Mouse (Mus musculus): ENCODE results near the gene Prps2. TPM values are rescaled to one million over a fixed set of nuclear protein-coding genes. Genes with fewer than 3 reads are reported as not detected.

Gene Prps2
- total and polyA plus RNA-seq, 2 experiments from 2014 or later = 17.0 to 45.5 TPM

DNA sequence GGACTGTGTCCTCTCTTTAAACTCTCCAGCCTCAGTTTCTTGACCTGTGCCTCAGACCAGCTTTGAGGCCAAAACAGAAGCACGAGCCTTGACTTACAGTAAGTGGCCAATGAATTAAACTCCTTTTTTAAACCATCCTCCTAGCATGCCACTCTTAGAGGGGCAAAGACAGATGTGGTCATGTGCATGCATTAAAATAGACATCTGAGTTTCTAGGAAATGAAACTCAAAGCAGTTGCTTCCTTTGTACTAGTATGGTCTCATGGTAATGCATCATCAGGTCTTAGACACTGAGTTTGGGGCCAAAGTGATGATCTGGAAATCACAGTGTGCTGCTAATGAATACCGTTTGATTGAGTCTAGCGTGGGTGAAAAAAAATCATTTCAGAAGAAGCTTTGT, 54.0 kb downstream of the Prps2 start:
- Histone ChIP-seq H3K4me2 (ENCODE audit: low read depth, low read length) (no peak overlapping the region), H3K27ac (ENCODE audit: low read depth) (no peak overlapping the region), H3K36me3 (replicated peaks; ENCODE audit: control insufficient read depth, insufficient read depth, low read length) (no peaks in the 10 kb centered on the region), H3K4me1 (ENCODE audit: control insufficient read depth, insufficient read depth) (0 out of 2 replicates have a peak, but pooled peaks cover 4% of the 10 kb centered on the region), H3K4me3 (ENCODE audit: low read depth, low read length) (no peak overlapping the region), H3K27me3 (ENCODE audit: control insufficient read depth, insufficient read depth, low read length) (no peaks in the 10 kb centered on the region), H3K9ac (replicated peaks; ENCODE audit: low read depth, low read length) (no peak overlapping the region), H3K9me3 (replicated peaks; ENCODE audit: control insufficient read depth, low read length) (no peaks in the 10 kb centered on the region)
- DNase-seq (ENCODE audit: low spot score) (no peak), ATAC-seq (ENCODE audit: insufficient read depth, low read depth) (no peak)
- 73% methylated on average over 3 of the region's 3 CpGs for WGBS
- no peak for TF ChIP-seq CTCF (IDR thresholded peaks at IDR 0.05; ENCODE audit: low read depth)
- TF ChIP-seq EP300 (IDR thresholded peaks at IDR 0.05; ENCODE audit: low read depth) = no peak

DNA sequence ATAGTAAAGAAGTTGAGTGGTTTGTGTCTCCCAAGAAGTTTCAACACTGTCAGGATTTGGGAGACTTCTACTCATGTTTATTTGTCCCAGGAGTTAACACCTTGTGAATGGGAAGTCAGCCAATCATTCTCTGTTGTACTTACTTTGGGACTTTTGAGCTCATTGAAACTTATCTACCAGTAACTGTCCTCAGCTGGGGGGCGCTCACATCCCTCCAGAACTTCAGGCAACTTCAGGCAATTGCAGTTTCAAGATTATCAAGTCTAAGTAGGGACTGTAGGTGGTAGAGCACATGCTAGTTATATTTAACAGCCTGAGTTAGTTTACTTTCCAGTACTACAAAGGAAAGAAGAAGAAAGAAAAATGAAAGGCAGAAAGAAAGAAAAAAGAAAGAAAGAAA, 58.8 kb downstream of the Prps2 start:
- TF ChIP-seq CTCF (IDR thresholded peaks at IDR 0.05; ENCODE audit: low read depth) = no peak
- ATAC-seq (ENCODE audit: insufficient read depth, low read depth) (no peak), DNase-seq (ENCODE audit: low spot score) (no peak)
- Histone ChIP-seq H3K27ac (ENCODE audit: low read depth) (no peak overlapping the region), H3K4me2 (ENCODE audit: low read depth, low read length) (no peak overlapping the region), H3K27me3 (ENCODE audit: control insufficient read depth, insufficient read depth, low read length) (no peaks in the 10 kb centered on the region), H3K9me3 (replicated peaks; ENCODE audit: control insufficient read depth, low read length) (no peaks in the 10 kb centered on the region), H3K4me1 (ENCODE audit: control insufficient read depth, insufficient read depth) (no peaks in the 10 kb centered on the region), H3K9ac (replicated peaks; ENCODE audit: low read depth, low read length) (no peak overlapping the region), H3K36me3 (replicated peaks; ENCODE audit: control insufficient read depth, insufficient read depth, low read length) (no peaks in the 10 kb centered on the region), H3K4me3 (ENCODE audit: low read depth, low read length) (no peak overlapping the region)
- 41% methylated on average over 1 of the region's 1 CpGs for WGBS

DNA sequence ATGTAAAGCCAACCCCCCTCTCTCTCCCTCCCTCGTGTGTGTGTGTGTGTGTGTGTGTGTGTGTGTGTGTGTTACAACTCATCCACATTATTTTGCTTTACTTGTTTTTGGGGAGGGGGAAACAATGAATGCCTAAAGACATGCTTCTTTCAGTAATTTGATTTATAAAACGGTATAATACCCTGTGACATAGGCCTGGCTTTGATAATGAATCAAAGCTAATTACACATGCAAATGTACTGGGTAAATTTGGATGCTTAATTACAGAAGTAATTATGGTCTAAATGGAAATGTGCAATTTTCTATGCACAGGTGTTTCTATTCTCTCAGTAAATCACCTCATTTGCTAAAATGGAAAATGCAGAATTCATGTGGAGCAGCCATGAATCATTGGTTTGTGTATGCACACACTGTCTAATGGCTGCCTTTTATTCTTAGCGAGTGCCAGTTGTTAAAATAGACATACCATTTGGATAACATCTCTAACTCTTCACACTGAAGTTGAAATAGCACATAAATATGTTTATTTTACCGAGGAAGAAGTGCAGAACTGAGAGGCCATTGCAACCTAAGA, 61.2 kb downstream of the Prps2 start:
- ATAC-seq (ENCODE audit: insufficient read depth, low read depth) (no peak), DNase-seq (ENCODE audit: low spot score) (no peak)
- WGBS = 67% methylated on average over 4 of the region's 4 CpGs
- no peaks in the 10 kb centered on the region for H3K36me3 ChIP-seq (replicated peaks; ENCODE audit: control insufficient read depth, insufficient read depth, low read length)
- H3K9ac ChIP-seq (replicated peaks; ENCODE audit: low read depth, low read length) = no peak overlapping the region
- no peak overlapping the region for H3K4me3 ChIP-seq (ENCODE audit: low read depth, low read length)
- TF ChIP-seq EP300 (IDR thresholded peaks at IDR 0.05; ENCODE audit: low read depth) = no peak
- H3K9me3 ChIP-seq (replicated peaks; ENCODE audit: control insufficient read depth, low read length) = no peaks in the 10 kb centered on the region
- H3K27me3 ChIP-seq (ENCODE audit: control insufficient read depth, insufficient read depth, low read length) = no peaks in the 10 kb centered on the region
- no peak overlapping the region for H3K4me2 ChIP-seq (ENCODE audit: low read depth, low read length)
- H3K27ac ChIP-seq (ENCODE audit: low read depth) = no peak overlapping the region
- H3K4me1 ChIP-seq (ENCODE audit: control insufficient read depth, insufficient read depth) = no peaks in the 10 kb centered on the region

DNA sequence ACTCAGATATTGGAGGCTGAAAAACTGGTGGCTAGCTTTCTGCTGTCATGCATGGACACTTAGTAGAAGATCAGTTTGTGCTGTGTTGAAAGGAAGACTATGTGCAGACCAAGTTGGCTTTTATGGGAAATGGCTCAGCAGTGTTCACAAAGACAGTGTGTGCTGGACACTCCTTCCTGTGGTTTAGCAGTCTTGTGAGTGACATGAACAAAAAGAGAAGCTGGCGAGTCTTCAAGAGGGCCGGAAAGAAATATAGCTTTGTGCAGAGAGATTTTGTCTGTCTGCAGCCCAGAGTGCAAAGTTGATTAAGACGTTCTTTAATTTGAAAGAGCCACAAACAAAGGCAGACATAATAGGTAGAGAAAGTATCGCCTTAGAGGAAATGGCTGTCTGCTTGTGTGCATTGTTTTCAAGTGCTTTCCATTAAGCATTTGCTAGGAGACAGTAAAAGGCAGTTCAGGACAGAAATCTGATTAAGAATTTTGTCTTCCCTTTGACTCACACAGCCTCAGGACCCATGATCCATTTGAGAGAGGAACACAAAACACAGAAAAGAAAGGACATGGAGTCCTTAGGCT, 63.6 kb downstream of the Prps2 start:
- Histone ChIP-seq H3K4me1 (ENCODE audit: control insufficient read depth, insufficient read depth) (no peaks in the 10 kb centered on the region), H3K4me2 (ENCODE audit: low read depth, low read length) (no peak overlapping the region), H3K4me3 (ENCODE audit: low read depth, low read length) (no peak overlapping the region), H3K36me3 (replicated peaks; ENCODE audit: control insufficient read depth, insufficient read depth, low read length) (no peaks in the 10 kb centered on the region), H3K27ac (ENCODE audit: low read depth) (no peak overlapping the region), H3K27me3 (ENCODE audit: control insufficient read depth, insufficient read depth, low read length) (no peaks in the 10 kb centered on the region), H3K9me3 (replicated peaks; ENCODE audit: control insufficient read depth, low read length) (no peaks in the 10 kb centered on the region), H3K9ac (replicated peaks; ENCODE audit: low read depth, low read length) (no peak overlapping the region)
- WGBS = 43% methylated on average over 4 of the region's 4 CpGs
- no peak for DNase-seq (ENCODE audit: low spot score)
- ATAC-seq (ENCODE audit: insufficient read depth, low read depth) = no peak
- no peak for TF ChIP-seq EP300 (IDR thresholded peaks at IDR 0.05; ENCODE audit: low read depth)
- no peak for TF ChIP-seq CTCF (IDR thresholded peaks at IDR 0.05; ENCODE audit: low read depth)

DNA sequence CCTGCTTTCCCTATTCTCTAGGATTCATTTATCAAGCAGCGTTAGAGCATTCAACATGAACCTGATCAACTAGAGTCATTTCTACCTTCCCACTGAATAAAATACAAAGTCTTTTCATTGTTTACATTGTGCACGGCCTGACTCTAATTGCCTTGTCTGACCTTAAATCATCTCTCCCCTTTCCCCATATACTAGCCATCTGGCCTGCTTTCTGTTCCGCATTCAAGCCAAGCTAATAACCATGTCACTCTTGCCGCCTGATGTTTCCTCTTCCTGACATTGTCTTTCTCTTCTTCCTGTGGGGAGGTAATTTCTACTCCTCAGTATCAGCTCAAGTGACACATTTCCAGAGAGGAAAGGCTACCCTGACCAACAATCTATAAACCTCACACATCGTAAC, 66.8 kb downstream of the Prps2 start:
- Histone ChIP-seq H3K4me1 (ENCODE audit: control insufficient read depth, insufficient read depth) (no peaks in the 10 kb centered on the region), H3K27me3 (ENCODE audit: control insufficient read depth, insufficient read depth, low read length) (no peaks in the 10 kb centered on the region), H3K27ac (ENCODE audit: low read depth) (no peak overlapping the region), H3K4me2 (ENCODE audit: low read depth, low read length) (no peak overlapping the region), H3K9ac (replicated peaks; ENCODE audit: low read depth, low read length) (no peak overlapping the region), H3K9me3 (replicated peaks; ENCODE audit: control insufficient read depth, low read length) (no peaks in the 10 kb centered on the region), H3K4me3 (ENCODE audit: low read depth, low read length) (no peak overlapping the region), H3K36me3 (replicated peaks; ENCODE audit: control insufficient read depth, insufficient read depth, low read length) (no peaks in the 10 kb centered on the region)
- ATAC-seq (ENCODE audit: insufficient read depth, low read depth) = no peak
- 72% methylated on average over 5 of the region's 5 CpGs for WGBS
- TF ChIP-seq CTCF (IDR thresholded peaks at IDR 0.05; ENCODE audit: low read depth) (no peak), EP300 (IDR thresholded peaks at IDR 0.05; ENCODE audit: low read depth) (no peak)
- DNase-seq (ENCODE audit: low spot score) = peak; percentile 5

All from heart, postnatal 0 days (tissue).